Mouse (Mus musculus): ENCODE measurements around the gene Dbndd2. TPM values are rescaled to one million over a fixed set of nuclear protein-coding genes. Genes with fewer than 3 reads are reported as not detected.

Dbndd2 gene
- polyA plus RNA-seq, 2 experiments: 4.0 to 5.8 TPM

DNA sequence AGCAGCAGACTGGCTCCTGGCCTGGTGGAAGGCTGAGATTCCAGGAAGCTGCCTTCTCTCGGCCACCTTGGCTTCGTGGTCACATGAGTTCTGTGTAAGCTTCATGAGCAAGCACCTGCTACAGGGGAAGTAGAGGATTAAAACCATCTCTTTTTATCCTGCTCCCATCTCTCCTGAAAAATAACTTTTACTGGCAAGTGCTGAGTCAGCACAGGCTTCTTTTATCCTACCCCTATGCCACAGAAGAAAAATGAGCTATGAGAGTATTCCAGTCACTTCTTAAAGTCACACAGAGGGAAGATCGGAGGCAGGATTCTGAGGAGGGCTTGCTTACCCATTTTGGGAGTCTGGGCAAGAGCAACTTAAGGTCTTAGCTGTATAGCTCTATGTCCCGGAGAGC lies 51.1 kb downstream of the Dbndd2 start:
- no peak overlapping the region for H3K9ac ChIP-seq (replicated peaks)
- no peaks in the 10 kb centered on the region for H3K36me3 ChIP-seq (replicated peaks; ENCODE audit: control insufficient read depth, insufficient read depth, low read depth)
- H3K27ac ChIP-seq: no peak overlapping the region
- WGBS (ENCODE audit: insufficient replicate concordance): 51% methylated on average over 4 of the region's 4 CpGs
- no peaks in the 10 kb centered on the region for H3K9me3 ChIP-seq (ENCODE audit: control insufficient read depth, low read length)
- ATAC-seq (ENCODE audit: insufficient read depth) (no peak), DNase-seq (ENCODE audit: low read depth in 3 of 3, low spot score in 3 of 3) (no peak)
- no peaks in the 10 kb centered on the region; a peak in 1 of 4 replicates for H3K4me1 ChIP-seq (replicated peaks; ENCODE audit: control insufficient read depth in 2 of 2, insufficient read depth in 2 of 2, low read length in 1 of 2)
- TF ChIP-seq EP300 (IDR thresholded peaks at IDR 0.05; ENCODE audit: low read depth): no peak
- no peak for TF ChIP-seq CTCF (IDR thresholded peaks at IDR 0.05; ENCODE audit: low read depth)
- no peaks in the 10 kb centered on the region for H3K27me3 ChIP-seq (ENCODE audit: control insufficient read depth, insufficient read depth, low read length)
- H3K4me3 ChIP-seq (ENCODE audit: insufficient read depth in 1 of 2, low read depth in 2 of 2, low read length in 2 of 2): no peak overlapping the region
- H3K4me2 ChIP-seq (ENCODE audit: low read depth): no peak overlapping the region

DNA sequence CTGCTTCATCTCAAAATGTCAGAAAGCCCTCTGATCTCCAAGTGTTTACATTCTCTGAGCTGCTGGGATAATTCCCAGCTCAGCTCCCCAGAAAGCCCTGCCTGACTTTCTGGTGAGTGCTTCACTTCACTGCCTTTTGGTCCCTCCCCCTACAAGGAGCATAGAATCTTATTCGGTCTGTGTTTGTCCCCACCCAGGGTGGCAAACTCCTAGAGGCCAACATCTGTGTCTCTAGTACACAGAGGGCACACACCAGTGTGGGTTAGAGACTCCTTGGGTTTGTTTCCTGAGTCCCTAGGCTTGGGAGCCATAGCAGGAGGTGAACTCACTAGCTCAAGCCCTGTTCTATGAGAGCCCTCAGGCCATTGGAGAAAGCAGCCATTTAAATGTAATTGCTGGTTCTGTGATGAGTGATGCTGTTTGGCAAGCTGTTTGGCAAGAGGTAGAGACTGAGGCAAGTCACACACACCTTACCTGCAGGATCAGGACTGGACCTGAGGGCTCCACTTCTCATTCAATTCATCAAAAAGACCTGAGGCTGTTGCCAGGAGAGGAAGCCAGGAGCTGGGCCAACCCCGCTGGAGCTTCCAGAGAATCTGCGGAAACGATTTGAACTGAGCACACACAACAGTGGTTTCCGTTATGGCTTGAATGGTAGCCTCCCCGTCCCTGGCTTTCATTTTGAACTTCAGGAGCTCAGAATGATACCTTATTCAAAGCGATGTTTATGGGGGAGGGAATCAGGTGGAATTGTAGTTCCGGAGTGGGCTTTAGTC lies 54.9 kb downstream of the Dbndd2 start:
- Histone ChIP-seq H3K9ac (replicated peaks) (no peak overlapping the region), H3K27ac (no peak overlapping the region), H3K4me2 (ENCODE audit: low read depth) (no peak overlapping the region), H3K27me3 (ENCODE audit: control insufficient read depth, insufficient read depth, low read length) (no peaks in the 10 kb centered on the region), H3K4me3 (ENCODE audit: insufficient read depth in 1 of 2, low read depth in 2 of 2, low read length in 2 of 2) (no peak overlapping the region), H3K4me1 (replicated peaks; ENCODE audit: control insufficient read depth in 2 of 2, insufficient read depth in 2 of 2, low read length in 1 of 2) (no peaks in the 10 kb centered on the region; a peak in 1 of 4 replicates), H3K9me3 (ENCODE audit: control insufficient read depth, low read length) (no peaks in the 10 kb centered on the region), H3K36me3 (replicated peaks; ENCODE audit: control insufficient read depth, insufficient read depth, low read depth) (no peaks in the 10 kb centered on the region)
- no peak for TF ChIP-seq EP300 (IDR thresholded peaks at IDR 0.05; ENCODE audit: low read depth)
- no peak for TF ChIP-seq CTCF (IDR thresholded peaks at IDR 0.05; ENCODE audit: low read depth)
- no peak for ATAC-seq (ENCODE audit: insufficient read depth)
- WGBS (ENCODE audit: insufficient replicate concordance): 19% methylated on average over 8 of the region's 8 CpGs
- DNase-seq (ENCODE audit: low read depth in 3 of 3, low spot score in 3 of 3): no peak

DNA sequence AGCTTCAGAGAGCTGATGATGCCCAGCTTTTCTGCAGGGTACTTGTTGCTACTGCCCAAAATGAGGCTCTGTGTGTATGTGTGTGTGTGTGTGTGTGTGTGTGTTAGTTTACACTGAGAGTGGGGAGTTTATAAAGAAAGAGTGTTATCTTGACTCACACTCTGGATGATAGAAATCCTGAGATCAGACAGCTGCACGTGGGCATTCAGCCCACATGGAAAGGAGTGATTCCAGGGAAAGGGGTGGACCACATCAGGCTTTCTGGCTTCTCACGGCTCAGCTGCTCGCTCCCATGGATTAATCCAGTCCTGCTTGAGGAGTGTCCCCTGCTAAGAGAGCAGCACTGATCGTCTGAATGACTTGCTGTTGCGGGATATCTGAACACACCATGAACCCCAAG lies 56.2 kb downstream of the Dbndd2 start:
- WGBS (ENCODE audit: insufficient replicate concordance): 62% methylated on average over 5 of the region's 5 CpGs
- no peak overlapping the region for H3K4me2 ChIP-seq (ENCODE audit: low read depth)

DNA sequence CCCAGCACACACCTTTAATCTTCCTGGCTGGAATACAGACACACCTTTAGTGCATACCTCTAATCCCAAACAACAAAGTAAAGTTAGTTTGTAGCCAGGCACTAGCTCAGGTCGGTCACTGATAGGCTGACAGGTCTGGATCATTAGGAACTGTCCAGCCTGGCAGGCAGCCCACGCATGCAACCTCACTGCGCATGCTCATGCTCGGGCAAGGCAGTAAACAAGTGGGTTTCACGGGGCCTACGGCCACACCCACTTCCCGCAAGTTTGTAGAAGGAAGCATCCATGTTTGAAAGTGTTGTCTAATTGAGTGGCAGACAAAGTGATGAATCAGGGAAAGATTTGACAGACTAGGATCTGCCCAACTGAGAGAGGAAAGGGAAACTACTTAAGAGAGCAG lies 56.7 kb downstream of the Dbndd2 start:
- DNase-seq (ENCODE audit: low read depth in 3 of 3, low spot score in 3 of 3) (no peak), ATAC-seq (ENCODE audit: insufficient read depth) (no peak)
- TF ChIP-seq CTCF (IDR thresholded peaks at IDR 0.05; ENCODE audit: low read depth) (no peak), EP300 (IDR thresholded peaks at IDR 0.05; ENCODE audit: low read depth) (no peak)
- no peaks in the 10 kb centered on the region for H3K9me3 ChIP-seq (ENCODE audit: control insufficient read depth, low read length)
- H3K9ac ChIP-seq (replicated peaks): no peak overlapping the region
- no peak overlapping the region for H3K4me3 ChIP-seq (ENCODE audit: insufficient read depth in 1 of 2, low read depth in 2 of 2, low read length in 2 of 2)
- H3K27me3 ChIP-seq (ENCODE audit: control insufficient read depth, insufficient read depth, low read length): no peaks in the 10 kb centered on the region
- 55% methylated on average over 7 of the region's 7 CpGs for WGBS (ENCODE audit: insufficient replicate concordance)
- no peaks in the 10 kb centered on the region; a peak in 1 of 4 replicates for H3K4me1 ChIP-seq (replicated peaks; ENCODE audit: control insufficient read depth in 2 of 2, insufficient read depth in 2 of 2, low read length in 1 of 2)
- H3K4me2 ChIP-seq (ENCODE audit: low read depth): no peak overlapping the region
- H3K36me3 ChIP-seq (replicated peaks; ENCODE audit: control insufficient read depth, insufficient read depth, low read depth): no peaks in the 10 kb centered on the region
- H3K27ac ChIP-seq: no peak overlapping the region

More for the DNA sequence above, 56.2 kb downstream of the Dbndd2 start:
- TF ChIP-seq CTCF (IDR thresholded peaks at IDR 0.05; ENCODE audit: low read depth): no peak
- TF ChIP-seq EP300 (IDR thresholded peaks at IDR 0.05; ENCODE audit: low read depth): no peak
- DNase-seq (ENCODE audit: low read depth in 3 of 3, low spot score in 3 of 3) (no peak), ATAC-seq (ENCODE audit: insufficient read depth) (no peak)
- no peak overlapping the region for H3K27ac ChIP-seq
- H3K4me3 ChIP-seq (ENCODE audit: insufficient read depth in 1 of 2, low read depth in 2 of 2, low read length in 2 of 2): no peak overlapping the region
- no peaks in the 10 kb centered on the region for H3K36me3 ChIP-seq (replicated peaks; ENCODE audit: control insufficient read depth, insufficient read depth, low read depth)
- H3K9me3 ChIP-seq (ENCODE audit: control insufficient read depth, low read length): no peaks in the 10 kb centered on the region
- H3K27me3 ChIP-seq (ENCODE audit: control insufficient read depth, insufficient read depth, low read length): no peaks in the 10 kb centered on the region
- H3K9ac ChIP-seq (replicated peaks): no peak overlapping the region
- no peaks in the 10 kb centered on the region; a peak in 1 of 4 replicates for H3K4me1 ChIP-seq (replicated peaks; ENCODE audit: control insufficient read depth in 2 of 2, insufficient read depth in 2 of 2, low read length in 1 of 2)

Other genes starting within 250 kb of the Dbndd2 start
- not detected in 2 replicates for gene Svs2, start 247.6 kb upstream of the Dbndd2 start, polyA plus RNA-seq (2012; rRNA removed)
- not detected in 2 replicates for gene Svs2, start 247.6 kb upstream of the Dbndd2 start, polyA plus RNA-seq (2014; fragmentation: Nextera tagmentation; extraction: Ambion mirVana)
- gene Svs3b, start 229.5 kb upstream of the Dbndd2 start, polyA plus RNA-seq (2012; rRNA removed): not detected in 2 replicates
- gene Svs3b, start 229.5 kb upstream of the Dbndd2 start, polyA plus RNA-seq (2014; fragmentation: Nextera tagmentation; extraction: Ambion mirVana): not detected in 2 replicates
- gene Svs4, start 207.6 kb upstream of the Dbndd2 start, polyA plus RNA-seq (2012; rRNA removed): not detected in 2 replicates
- gene Svs4, start 207.6 kb upstream of the Dbndd2 start, polyA plus RNA-seq (2014; fragmentation: Nextera tagmentation; extraction: Ambion mirVana): not detected in 2 replicates
- not detected in 2 replicates for gene Svs3a, start 196.8 kb upstream of the Dbndd2 start, polyA plus RNA-seq (2012; rRNA removed)
- gene Svs3a, start 196.8 kb upstream of the Dbndd2 start, polyA plus RNA-seq (2014; fragmentation: Nextera tagmentation; extraction: Ambion mirVana): not detected in 2 replicates
- gene Svs6, start 169.4 kb upstream of the Dbndd2 start, polyA plus RNA-seq (2012; rRNA removed): not detected in 2 replicates
- not detected in 2 replicates for gene Svs6, start 169.4 kb upstream of the Dbndd2 start, polyA plus RNA-seq (2014; fragmentation: Nextera tagmentation; extraction: Ambion mirVana)
- gene Svs5, start 153.4 kb upstream of the Dbndd2 start, polyA plus RNA-seq (2012; rRNA removed): not detected in 2 replicates
- not detected in 2 replicates for gene Svs5, start 153.4 kb upstream of the Dbndd2 start, polyA plus RNA-seq (2014; fragmentation: Nextera tagmentation; extraction: Ambion mirVana)
- 5.0 and 10.1 TPM in 2 replicates for gene Slpi, start 97.0 kb upstream of the Dbndd2 start, polyA plus RNA-seq (2012; rRNA removed)
- gene Slpi, start 97.0 kb upstream of the Dbndd2 start, polyA plus RNA-seq (2014; fragmentation: Nextera tagmentation; extraction: Ambion mirVana): 19.9 and 20.8 TPM in 2 replicates
- gene Rbpjl, start 83.0 kb upstream of the Dbndd2 start, polyA plus RNA-seq (2012; rRNA removed): 0.06 and 0.08 TPM in 2 replicates
- 0.05 TPM in 1 of 2 replicates, not detected in the other for gene Rbpjl, start 83.0 kb upstream of the Dbndd2 start, polyA plus RNA-seq (2014; fragmentation: Nextera tagmentation; extraction: Ambion mirVana)
- gene Matn4, start 80.9 kb upstream of the Dbndd2 start, polyA plus RNA-seq (2012; rRNA removed): 0.16 and 0.44 TPM in 2 replicates
- gene Matn4, start 80.9 kb upstream of the Dbndd2 start, polyA plus RNA-seq (2014; fragmentation: Nextera tagmentation; extraction: Ambion mirVana): not detected in 2 replicates
- 9.7 and 10.8 TPM in 2 replicates for gene Sdc4, start 42.2 kb upstream of the Dbndd2 start, polyA plus RNA-seq (2012; rRNA removed)
- 23.8 and 25.4 TPM in 2 replicates for gene Sdc4, start 42.2 kb upstream of the Dbndd2 start, polyA plus RNA-seq (2014; fragmentation: Nextera tagmentation; extraction: Ambion mirVana)
- gene Sys1, start 29.1 kb upstream of the Dbndd2 start, polyA plus RNA-seq (2012; rRNA removed): 15.9 and 20.6 TPM in 2 replicates
- 30.7 TPM in 2 replicates for gene Sys1, start 29.1 kb upstream of the Dbndd2 start, polyA plus RNA-seq (2014; fragmentation: Nextera tagmentation; extraction: Ambion mirVana)
- gene Gm20458, start 25.1 kb upstream of the Dbndd2 start, polyA plus RNA-seq (2012; rRNA removed): 0.13 and 1.7 TPM in 2 replicates
- gene Gm20458, start 25.1 kb upstream of the Dbndd2 start, polyA plus RNA-seq (2014; fragmentation: Nextera tagmentation; extraction: Ambion mirVana): 1.9 and 5.9 TPM in 2 replicates
- not detected in 2 replicates for gene Trp53tg5, start 12.4 kb upstream of the Dbndd2 start, polyA plus RNA-seq (2012; rRNA removed)
- not detected in 2 replicates for gene Trp53tg5, start 12.4 kb upstream of the Dbndd2 start, polyA plus RNA-seq (2014; fragmentation: Nextera tagmentation; extraction: Ambion mirVana)
- gene Pigt, start 11.4 kb downstream of the Dbndd2 start, polyA plus RNA-seq (2012; rRNA removed): 21.7 and 26.5 TPM in 2 replicates
- 25.6 and 28.5 TPM in 2 replicates for gene Pigt, start 11.4 kb downstream of the Dbndd2 start, polyA plus RNA-seq (2014; fragmentation: Nextera tagmentation; extraction: Ambion mirVana)
- gene Wfdc2, start 76.3 kb downstream of the Dbndd2 start, polyA plus RNA-seq (2012; rRNA removed): 0.96 and 1.2 TPM in 2 replicates
- 0.56 and 1.7 TPM in 2 replicates for gene Wfdc2, start 76.3 kb downstream of the Dbndd2 start, polyA plus RNA-seq (2014; fragmentation: Nextera tagmentation; extraction: Ambion mirVana)
- gene Spint3, start 87.4 kb downstream of the Dbndd2 start, polyA plus RNA-seq (2012; rRNA removed): not detected in 2 replicates
- gene Spint3, start 87.4 kb downstream of the Dbndd2 start, polyA plus RNA-seq (2014; fragmentation: Nextera tagmentation; extraction: Ambion mirVana): not detected in 2 replicates
- 0.06 and 0.11 TPM in 2 replicates for gene Wfdc6a, start 99.3 kb downstream of the Dbndd2 start, polyA plus RNA-seq (2012; rRNA removed)
- gene Wfdc6a, start 99.3 kb downstream of the Dbndd2 start, polyA plus RNA-seq (2014; fragmentation: Nextera tagmentation; extraction: Ambion mirVana): 0.19 TPM in 1 of 2 replicates, not detected in the other
- not detected in 2 replicates for gene Eppin, start 107.5 kb downstream of the Dbndd2 start, polyA plus RNA-seq (2012; rRNA removed)
- not detected in 2 replicates for gene Eppin, start 107.5 kb downstream of the Dbndd2 start, polyA plus RNA-seq (2014; fragmentation: Nextera tagmentation; extraction: Ambion mirVana)
- gene Wfdc6b, start 127.4 kb downstream of the Dbndd2 start, polyA plus RNA-seq (2012; rRNA removed): not detected in 2 replicates
- not detected in 2 replicates for gene Wfdc6b, start 127.4 kb downstream of the Dbndd2 start, polyA plus RNA-seq (2014; fragmentation: Nextera tagmentation; extraction: Ambion mirVana)
- not detected in 2 replicates for gene Wfdc8, start 127.5 kb downstream of the Dbndd2 start, polyA plus RNA-seq (2012; rRNA removed)
- not detected in 2 replicates for gene Wfdc8, start 127.5 kb downstream of the Dbndd2 start, polyA plus RNA-seq (2014; fragmentation: Nextera tagmentation; extraction: Ambion mirVana)
- not detected in 2 replicates for gene Wfdc16, start 152.7 kb downstream of the Dbndd2 start, polyA plus RNA-seq (2012; rRNA removed)
- gene Wfdc16, start 152.7 kb downstream of the Dbndd2 start, polyA plus RNA-seq (2014; fragmentation: Nextera tagmentation; extraction: Ambion mirVana): not detected in 2 replicates
- gene Wfdc10, start 169.9 kb downstream of the Dbndd2 start, polyA plus RNA-seq (2012; rRNA removed): not detected in 2 replicates
- gene Wfdc10, start 169.9 kb downstream of the Dbndd2 start, polyA plus RNA-seq (2014; fragmentation: Nextera tagmentation; extraction: Ambion mirVana): not detected in 2 replicates
- not detected in 2 replicates for gene Wfdc9, start 170.5 kb downstream of the Dbndd2 start, polyA plus RNA-seq (2012; rRNA removed)
- gene Wfdc9, start 170.5 kb downstream of the Dbndd2 start, polyA plus RNA-seq (2014; fragmentation: Nextera tagmentation; extraction: Ambion mirVana): not detected in 2 replicates
- not detected in 2 replicates for gene Wfdc11, start 188.0 kb downstream of the Dbndd2 start, polyA plus RNA-seq (2012; rRNA removed)
- gene Wfdc11, start 188.0 kb downstream of the Dbndd2 start, polyA plus RNA-seq (2014; fragmentation: Nextera tagmentation; extraction: Ambion mirVana): not detected in 2 replicates
- not detected in 2 replicates for gene Wfdc13, start 199.0 kb downstream of the Dbndd2 start, polyA plus RNA-seq (2012; rRNA removed)
- gene Wfdc13, start 199.0 kb downstream of the Dbndd2 start, polyA plus RNA-seq (2014; fragmentation: Nextera tagmentation; extraction: Ambion mirVana): not detected in 2 replicates
- gene Spint4, start 212.4 kb downstream of the Dbndd2 start, polyA plus RNA-seq (2012; rRNA removed): 0.08 TPM in 1 of 2 replicates, not detected in the other
- not detected in 2 replicates for gene Spint4, start 212.4 kb downstream of the Dbndd2 start, polyA plus RNA-seq (2014; fragmentation: Nextera tagmentation; extraction: Ambion mirVana)
- gene Spint5, start 229.2 kb downstream of the Dbndd2 start, polyA plus RNA-seq (2012; rRNA removed): not detected in 2 replicates
- not detected in 2 replicates for gene Spint5, start 229.2 kb downstream of the Dbndd2 start, polyA plus RNA-seq (2014; fragmentation: Nextera tagmentation; extraction: Ambion mirVana)

Measured in liver, embryonic 14.5 days (tissue).